Mouse (Mus musculus) mammary gland, adult 2 months (tissue): ENCODE data around the gene Nhs. TPM values are rescaled to one million over a fixed set of nuclear protein-coding genes. Genes with fewer than 3 reads are reported as not detected.

Experiments used
- polyA plus RNA-seq: library from polyadenylated mRNA; depleted of rRNA; stranded (reverse); fragments of >200 nt; gene quantifications from 2 replicates; pipeline ENCODE4 v1.2.3, GENCODE M21; 2012; ENCODE audit warnings: low replicate concordance; rRNA removed

Nhs gene
- polyA plus RNA-seq = 0.26 and 0.37 TPM in 2 replicates

GRCm38 (mm10) chrX:162159637-162160611 lies at the start of gene Nhs:
Gene Nhs, minus strand, starts transcription at chrX:162159730.

